Mouse (Mus musculus): ENCODE measurements around the gene Celsr3. TPM values are rescaled to one million over a fixed set of nuclear protein-coding genes. Genes with fewer than 3 reads are reported as not detected.

The Celsr3 gene
- polyA plus RNA-seq (2012; rRNA removed) (0.19 and 0.27 TPM in 2 replicates), polyA plus RNA-seq (2014; fragmentation: Nextera tagmentation; extraction: Ambion mirVana) (0.01 and 0.06 TPM in 2 replicates)

DNA sequence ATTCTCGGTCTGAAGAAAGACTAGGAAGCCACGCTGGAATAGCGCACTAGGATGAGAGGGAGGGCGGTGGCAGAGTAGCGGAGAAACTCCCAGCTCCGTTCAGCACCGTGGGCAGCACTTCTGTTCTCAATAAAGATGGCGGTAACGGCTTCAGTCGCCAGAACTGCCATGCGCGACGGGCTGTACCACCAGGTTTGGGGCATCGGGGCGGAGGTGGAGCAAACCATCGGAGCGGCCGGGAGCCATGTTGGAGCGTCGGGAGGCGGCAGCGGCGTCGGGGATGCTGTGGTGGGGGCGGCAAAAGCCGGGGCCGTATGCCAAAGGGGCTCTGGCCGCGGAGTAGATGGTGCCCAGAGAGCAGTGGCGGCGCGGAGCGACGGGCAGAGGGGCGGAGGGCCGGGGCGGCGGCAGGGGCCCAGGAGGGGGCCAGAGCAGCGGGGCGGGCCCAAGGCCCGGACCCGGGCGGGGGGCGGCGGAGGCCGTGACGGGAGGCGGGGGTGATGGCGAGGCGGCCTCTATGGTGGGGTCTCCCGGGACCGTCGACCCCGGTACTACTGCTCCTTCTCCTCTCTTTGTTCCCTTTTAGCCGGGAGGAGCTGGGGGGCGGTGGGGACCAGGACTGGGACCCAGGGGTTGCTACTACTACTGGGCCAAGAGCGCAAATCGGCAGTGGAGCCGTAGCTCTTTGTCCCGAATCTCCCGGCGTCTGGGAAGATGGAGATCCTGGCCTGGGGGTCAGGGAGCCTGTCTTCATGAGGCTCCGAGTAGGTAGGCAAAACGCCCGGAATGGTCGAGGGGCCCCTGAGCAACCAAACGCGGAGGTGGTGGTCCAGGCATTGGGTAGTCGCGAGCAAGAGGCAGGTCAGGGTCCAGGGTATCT is at the start of gene Celsr3:
Gene Celsr3, plus strand, starts transcription at position 501 of the 880 bp plus-strand sequence.
- peak; percentile 43 to 51 (median 49) for DNase-seq (ENCODE audit: low read depth in 3 of 3, low spot score in 3 of 3)
- 3% methylated on average over 66 of the region's 70 CpGs for WGBS (ENCODE audit: insufficient replicate concordance)

DNA sequence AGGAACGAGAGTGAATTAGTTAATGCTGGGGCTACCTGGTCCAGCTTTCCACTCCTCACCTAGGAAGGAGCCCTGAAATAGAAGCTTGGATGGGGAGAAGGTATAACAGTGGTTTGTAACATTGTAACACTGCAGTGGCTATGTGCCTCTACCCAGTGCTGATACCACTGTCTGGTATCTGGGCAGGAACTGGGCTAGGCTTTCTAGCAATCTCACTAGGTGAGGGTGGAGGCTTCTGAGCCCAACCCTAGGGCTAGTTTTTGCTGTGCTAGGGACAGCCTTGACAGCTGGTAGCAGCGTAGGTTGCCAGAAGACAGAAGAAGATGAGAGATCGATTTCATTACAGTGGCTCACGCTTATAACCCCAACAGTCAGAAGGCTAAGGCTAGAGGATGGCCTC is 49.5 kb upstream of the Celsr3 start:
- TF ChIP-seq CTCF (IDR thresholded peaks at IDR 0.05; ENCODE audit: low read depth) (no peak), EP300 (IDR thresholded peaks at IDR 0.05; ENCODE audit: low read depth) (no peak)
- H3K27me3 ChIP-seq (ENCODE audit: control insufficient read depth, insufficient read depth, low read length) = no peaks in the 10 kb centered on the region; the same call in 1 of the 2 replicates
- H3K9ac ChIP-seq (replicated peaks) = no peak overlapping the region
- H3K9me3 ChIP-seq (ENCODE audit: control insufficient read depth, low read length) = no peaks in the 10 kb centered on the region
- DNase-seq (ENCODE audit: low read depth in 3 of 3, low spot score in 3 of 3) = no peak
- H3K4me3 ChIP-seq (ENCODE audit: insufficient read depth in 1 of 2, low read depth in 2 of 2, low read length in 2 of 2) = no peak overlapping the region
- WGBS (ENCODE audit: insufficient replicate concordance) = 56% methylated on average over 4 of the region's 4 CpGs
- peak overlapping the region; percentile 25 for H3K4me2 ChIP-seq (ENCODE audit: low read depth)
- no peak overlapping the region for H3K27ac ChIP-seq
- peak; percentile 75 for ATAC-seq (ENCODE audit: insufficient read depth)
- no peaks in the 10 kb centered on the region for H3K36me3 ChIP-seq (replicated peaks; ENCODE audit: control insufficient read depth, insufficient read depth, low read depth)
- peaks cover 12 to 17% of the 10 kb centered on the region in 2 experiments for H3K4me1 ChIP-seq (replicated peaks; ENCODE audit: control insufficient read depth in 2 of 2, insufficient read depth in 2 of 2, low read length in 1 of 2)

More for the DNA sequence above, at the start of gene Celsr3:
- Histone ChIP-seq H3K4me1 (replicated peaks; ENCODE audit: control insufficient read depth in 2 of 2, insufficient read depth in 2 of 2, low read length in 1 of 2) (no peaks in the 10 kb centered on the region), H3K9ac (replicated peaks) (no peak within 1 kb of the TSS), H3K27ac (no peak within 1 kb of the TSS), H3K4me3 (ENCODE audit: insufficient read depth in 1 of 2, low read depth in 2 of 2, low read length in 2 of 2) (peak within 1 kb of the TSS; percentile 16 to 29), H3K4me2 (ENCODE audit: low read depth) (peak within 1 kb of the TSS; percentile 51), H3K27me3 (ENCODE audit: control insufficient read depth, insufficient read depth, low read length) (peaks cover 78% of the 10 kb centered on the region), H3K9me3 (ENCODE audit: control insufficient read depth, low read length) (no peaks in the 10 kb centered on the region), H3K36me3 (replicated peaks; ENCODE audit: control insufficient read depth, insufficient read depth, low read depth) (no peaks in the 10 kb centered on the region)
- TF ChIP-seq EP300 (IDR thresholded peaks at IDR 0.05; ENCODE audit: low read depth) (no peak), CTCF (IDR thresholded peaks at IDR 0.05; ENCODE audit: low read depth) (no peak)
- ATAC-seq (ENCODE audit: insufficient read depth) = peak; percentile 51

DNA sequence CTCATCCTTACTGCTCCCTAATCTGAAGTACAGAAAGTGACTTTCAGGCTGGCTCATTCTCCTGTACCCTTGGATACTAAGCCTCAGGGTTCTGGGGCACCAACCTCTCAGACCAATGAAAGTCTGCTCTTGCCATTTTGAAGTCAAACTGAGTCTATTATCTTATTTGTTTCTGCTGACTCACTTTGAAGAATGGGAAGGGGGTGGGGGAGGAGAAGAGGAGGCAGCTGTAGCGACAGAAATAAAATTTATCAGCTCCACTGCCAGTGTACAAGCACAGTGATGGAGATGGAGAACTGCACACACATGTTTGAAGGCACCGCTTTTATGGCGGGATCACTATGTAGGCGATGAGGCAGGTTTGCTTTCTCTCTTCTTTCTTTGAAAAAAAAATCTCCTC is 48.8 kb upstream of the Celsr3 start:
- Histone ChIP-seq H3K9ac (replicated peaks) (peak overlapping the region; percentile 14; the same call in 1 of the 2 replicates), H3K4me2 (ENCODE audit: low read depth) (peak overlapping the region; percentile 25), H3K4me1 (replicated peaks; ENCODE audit: control insufficient read depth in 2 of 2, insufficient read depth in 2 of 2, low read length in 1 of 2) (peaks cover 12 to 19% of the 10 kb centered on the region in 2 experiments), H3K36me3 (replicated peaks; ENCODE audit: control insufficient read depth, insufficient read depth, low read depth) (no peaks in the 10 kb centered on the region), H3K4me3 (ENCODE audit: insufficient read depth in 1 of 2, low read depth in 2 of 2, low read length in 2 of 2) (no peak overlapping the region), H3K27me3 (ENCODE audit: control insufficient read depth, insufficient read depth, low read length) (no peaks in the 10 kb centered on the region; the same call in 1 of the 2 replicates), H3K9me3 (ENCODE audit: control insufficient read depth, low read length) (no peaks in the 10 kb centered on the region), H3K27ac (no peak overlapping the region)
- no peak for TF ChIP-seq CTCF (IDR thresholded peaks at IDR 0.05; ENCODE audit: low read depth)
- no peak for TF ChIP-seq EP300 (IDR thresholded peaks at IDR 0.05; ENCODE audit: low read depth)
- WGBS (ENCODE audit: insufficient replicate concordance) = 61% methylated on average over 4 of the region's 4 CpGs
- ATAC-seq (ENCODE audit: insufficient read depth) (peak; percentile 57; the same call in 1 of the 2 replicates), DNase-seq (ENCODE audit: low read depth in 3 of 3, low spot score in 3 of 3) (no peak)

GRCm38 (mm10) chr9:108780959-108781358 is 45.2 kb upstream of the Celsr3 start:
- no peak for ATAC-seq (ENCODE audit: insufficient read depth)

DNA sequence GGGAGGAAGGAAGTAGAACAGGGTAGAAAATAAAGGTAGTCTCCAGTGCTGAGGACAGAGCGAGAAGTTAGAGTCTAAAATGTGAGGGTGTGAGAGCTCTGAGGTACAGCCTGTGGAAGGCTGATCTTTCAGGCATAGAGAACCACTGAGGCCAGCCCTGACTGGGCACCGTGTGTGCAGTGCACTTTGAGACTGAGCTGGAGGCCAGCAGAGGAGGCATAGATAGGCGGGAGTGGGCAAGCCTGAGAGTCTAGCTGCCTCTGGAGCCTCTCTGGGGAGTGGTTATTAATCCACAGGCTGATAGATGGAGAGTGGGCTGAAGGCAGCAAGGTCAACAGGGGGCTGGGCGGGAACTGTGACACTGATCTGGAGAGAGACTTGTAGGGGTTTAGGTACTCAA is 44.2 kb upstream of the Celsr3 start:
- TF ChIP-seq EP300 (IDR thresholded peaks at IDR 0.05; ENCODE audit: low read depth) (no peak), CTCF (IDR thresholded peaks at IDR 0.05; ENCODE audit: low read depth) (no peak)
- no peaks in the 10 kb centered on the region for H3K9me3 ChIP-seq (ENCODE audit: control insufficient read depth, low read length)
- ATAC-seq (ENCODE audit: insufficient read depth) (no peak), DNase-seq (ENCODE audit: low read depth in 3 of 3, low spot score in 3 of 3) (no peak)
- WGBS (ENCODE audit: insufficient replicate concordance) = 58% methylated on average over 4 of the region's 4 CpGs
- H3K36me3 ChIP-seq (replicated peaks; ENCODE audit: control insufficient read depth, insufficient read depth, low read depth) = no peaks in the 10 kb centered on the region; the same call in none of the 2 replicates
- no peaks in the 10 kb centered on the region; the same call in 1 of the 2 replicates for H3K27me3 ChIP-seq (ENCODE audit: control insufficient read depth, insufficient read depth, low read length)
- H3K4me1 ChIP-seq (replicated peaks; ENCODE audit: control insufficient read depth in 2 of 2, insufficient read depth in 2 of 2, low read length in 1 of 2) = peaks cover 19 to 28% of the 10 kb centered on the region in 2 experiments
- H3K27ac ChIP-seq = no peak overlapping the region
- no peak overlapping the region for H3K4me2 ChIP-seq (ENCODE audit: low read depth)
- no peak overlapping the region for H3K9ac ChIP-seq (replicated peaks)
- H3K4me3 ChIP-seq (ENCODE audit: insufficient read depth in 1 of 2, low read depth in 2 of 2, low read length in 2 of 2) = no peak overlapping the region

More at GRCm38 (mm10) chr9:108780959-108781358, 45.2 kb upstream of the Celsr3 start:
- peaks cover 21 to 33% of the 10 kb centered on the region in 2 experiments for H3K4me1 ChIP-seq (replicated peaks; ENCODE audit: control insufficient read depth in 2 of 2, insufficient read depth in 2 of 2, low read length in 1 of 2)
- no peak overlapping the region for H3K4me3 ChIP-seq (ENCODE audit: insufficient read depth in 1 of 2, low read depth in 2 of 2, low read length in 2 of 2)
- TF ChIP-seq EP300 (IDR thresholded peaks at IDR 0.05; ENCODE audit: low read depth) (no peak), CTCF (IDR thresholded peaks at IDR 0.05; ENCODE audit: low read depth) (no peak)
- H3K27me3 ChIP-seq (ENCODE audit: control insufficient read depth, insufficient read depth, low read length) = no peaks in the 10 kb centered on the region; the same call in 1 of the 2 replicates
- no peak overlapping the region for H3K4me2 ChIP-seq (ENCODE audit: low read depth)
- no peak overlapping the region for H3K9ac ChIP-seq (replicated peaks)
- 54% methylated on average over 5 of the region's 5 CpGs for WGBS (ENCODE audit: insufficient replicate concordance)
- no peaks in the 10 kb centered on the region for H3K9me3 ChIP-seq (ENCODE audit: control insufficient read depth, low read length)
- no peaks in the 10 kb centered on the region; the same call in 1 of the 2 replicates for H3K36me3 ChIP-seq (replicated peaks; ENCODE audit: control insufficient read depth, insufficient read depth, low read depth)
- no peak for DNase-seq (ENCODE audit: low read depth in 3 of 3, low spot score in 3 of 3)
- H3K27ac ChIP-seq = no peak overlapping the region

All from liver, embryonic 14.5 days (tissue).